Mouse (Mus musculus) skeletal muscle tissue, adult 2 months (tissue): ENCODE data around the gene Dcaf12.

Experiments used
- DNase-seq: peaks from one replicate; pipeline ENCODE4 v3.0.0-alpha.2; 2012; ENCODE audit warnings: low read depth, low spot score

Gene Dcaf12

GRCm38 (mm10) chr4:41245408-41245807 lies 69.3 kb downstream of the Dcaf12 start:
- DNase-seq, result no peak
